Mouse (Mus musculus): Measurements from ENCODE around the gene Rhobtb1. TPM values are rescaled to one million over a fixed set of nuclear protein-coding genes. Genes with fewer than 3 reads are reported as not detected.

Gene Rhobtb1
- total and polyA plus RNA-seq, 2 experiments from 2014 or later, result 29.9 to 38.4 TPM

GRCm38 (mm10) chr10:69275811-69276775 lies 124.9 kb downstream of the Rhobtb1 start:
- 54% methylated on average over 12 of the region's 12 CpGs for WGBS
- 0 out of 2 replicates have a peak, but pooled peaks have one; percentile 42 for TF ChIP-seq EP300 (IDR thresholded peaks at IDR 0.05; ENCODE audit: low read depth)
- no peak for TF ChIP-seq CTCF (IDR thresholded peaks at IDR 0.05; ENCODE audit: low read depth)
- no peak overlapping the region for H3K9ac ChIP-seq (replicated peaks; ENCODE audit: low read depth, low read length)
- no peak overlapping the region for H3K4me2 ChIP-seq (ENCODE audit: low read depth, low read length)
- ATAC-seq (ENCODE audit: insufficient read depth, low read depth) (peak; percentile 13; the same call in 1 of the 2 replicates), DNase-seq (ENCODE audit: low spot score) (peak; percentile 52)
- peak overlapping the region; percentile 76 for H3K27ac ChIP-seq (ENCODE audit: low read depth)
- peaks cover 52% of the 10 kb centered on the region for H3K36me3 ChIP-seq (replicated peaks; ENCODE audit: control insufficient read depth, insufficient read depth, low read length)
- H3K27me3 ChIP-seq (ENCODE audit: control insufficient read depth, insufficient read depth, low read length), result no peaks in the 10 kb centered on the region
- no peak overlapping the region for H3K4me3 ChIP-seq (ENCODE audit: low read depth, low read length)
- no peaks in the 10 kb centered on the region for H3K9me3 ChIP-seq (replicated peaks; ENCODE audit: control insufficient read depth, low read length)
- H3K4me1 ChIP-seq (ENCODE audit: control insufficient read depth, insufficient read depth), result peaks cover 33% of the 10 kb centered on the region; the same call in 1 of the 2 replicates

GRCm38 (mm10) chr10:69276920-69277435 lies 125.7 kb downstream of the Rhobtb1 start:
- peaks cover 32% of the 10 kb centered on the region; the same call in 1 of the 2 replicates for H3K4me1 ChIP-seq (ENCODE audit: control insufficient read depth, insufficient read depth)
- H3K36me3 ChIP-seq (replicated peaks; ENCODE audit: control insufficient read depth, insufficient read depth, low read length), result peaks cover 59% of the 10 kb centered on the region
- H3K27ac ChIP-seq (ENCODE audit: low read depth), result peak overlapping the region; percentile 76
- no peaks in the 10 kb centered on the region for H3K27me3 ChIP-seq (ENCODE audit: control insufficient read depth, insufficient read depth, low read length)
- no peak overlapping the region for H3K9ac ChIP-seq (replicated peaks; ENCODE audit: low read depth, low read length)
- no peaks in the 10 kb centered on the region for H3K9me3 ChIP-seq (replicated peaks; ENCODE audit: control insufficient read depth, low read length)
- DNase-seq (ENCODE audit: low spot score) (peak; percentile 54), ATAC-seq (ENCODE audit: insufficient read depth, low read depth) (peak; percentile 53)
- WGBS, result 41% methylated on average over 9 of the region's 9 CpGs
- no peak overlapping the region for H3K4me3 ChIP-seq (ENCODE audit: low read depth, low read length)
- no peak overlapping the region for H3K4me2 ChIP-seq (ENCODE audit: low read depth, low read length)
- TF ChIP-seq CTCF (IDR thresholded peaks at IDR 0.05; ENCODE audit: low read depth), result no peak
- no peak for TF ChIP-seq EP300 (IDR thresholded peaks at IDR 0.05; ENCODE audit: low read depth)

GRCm38 (mm10) chr10:69278764-69279606 lies 127.8 kb downstream of the Rhobtb1 start:
- no peaks in the 10 kb centered on the region for H3K9me3 ChIP-seq (replicated peaks; ENCODE audit: control insufficient read depth, low read length)
- H3K27me3 ChIP-seq (ENCODE audit: control insufficient read depth, insufficient read depth, low read length), result no peaks in the 10 kb centered on the region
- H3K27ac ChIP-seq (ENCODE audit: low read depth), result no peak overlapping the region
- WGBS, result 90% methylated on average over 18 of the region's 18 CpGs
- no peak overlapping the region for H3K4me3 ChIP-seq (ENCODE audit: low read depth, low read length)
- peaks cover 67% of the 10 kb centered on the region for H3K36me3 ChIP-seq (replicated peaks; ENCODE audit: control insufficient read depth, insufficient read depth, low read length)
- H3K9ac ChIP-seq (replicated peaks; ENCODE audit: low read depth, low read length), result no peak overlapping the region
- TF ChIP-seq EP300 (IDR thresholded peaks at IDR 0.05; ENCODE audit: low read depth) (no peak), CTCF (IDR thresholded peaks at IDR 0.05; ENCODE audit: low read depth) (no peak)
- ATAC-seq (ENCODE audit: insufficient read depth, low read depth) (no peak), DNase-seq (ENCODE audit: low spot score) (no peak)
- peaks cover 30% of the 10 kb centered on the region; the same call in 1 of the 2 replicates for H3K4me1 ChIP-seq (ENCODE audit: control insufficient read depth, insufficient read depth)
- no peak overlapping the region for H3K4me2 ChIP-seq (ENCODE audit: low read depth, low read length)

GRCm38 (mm10) chr10:69279607-69279978 lies 128.4 kb downstream of the Rhobtb1 start:
- H3K9me3 ChIP-seq (replicated peaks; ENCODE audit: control insufficient read depth, low read length), result no peaks in the 10 kb centered on the region
- no peak overlapping the region for H3K4me2 ChIP-seq (ENCODE audit: low read depth, low read length)
- ATAC-seq (ENCODE audit: insufficient read depth, low read depth), result no peak
- no peaks in the 10 kb centered on the region for H3K27me3 ChIP-seq (ENCODE audit: control insufficient read depth, insufficient read depth, low read length)
- no peak overlapping the region for H3K27ac ChIP-seq (ENCODE audit: low read depth)
- H3K4me1 ChIP-seq (ENCODE audit: control insufficient read depth, insufficient read depth), result peaks cover 24% of the 10 kb centered on the region; the same call in 1 of the 2 replicates
- no peak overlapping the region for H3K4me3 ChIP-seq (ENCODE audit: low read depth, low read length)
- 91% methylated on average over 7 of the region's 7 CpGs for WGBS
- DNase-seq (ENCODE audit: low spot score), result no peak
- TF ChIP-seq CTCF (IDR thresholded peaks at IDR 0.05; ENCODE audit: low read depth), result no peak
- TF ChIP-seq EP300 (IDR thresholded peaks at IDR 0.05; ENCODE audit: low read depth), result no peak
- H3K36me3 ChIP-seq (replicated peaks; ENCODE audit: control insufficient read depth, insufficient read depth, low read length), result peaks cover 72% of the 10 kb centered on the region
- no peak overlapping the region for H3K9ac ChIP-seq (replicated peaks; ENCODE audit: low read depth, low read length)

- Histone ChIP-seq H3K36me3 (replicated peaks; ENCODE audit: control insufficient read depth, insufficient read depth, low read length) (peaks cover 77% of the 10 kb centered on the region), H3K9me3 (replicated peaks; ENCODE audit: control insufficient read depth, low read length) (no peaks in the 10 kb centered on the region), H3K4me1 (ENCODE audit: control insufficient read depth, insufficient read depth) (no peaks in the 10 kb centered on the region), H3K27ac (ENCODE audit: low read depth) (no peak overlapping the region), H3K4me3 (ENCODE audit: low read depth, low read length) (no peak overlapping the region), H3K4me2 (ENCODE audit: low read depth, low read length) (no peak overlapping the region), H3K27me3 (ENCODE audit: control insufficient read depth, insufficient read depth, low read length) (no peaks in the 10 kb centered on the region), H3K9ac (replicated peaks; ENCODE audit: low read depth, low read length) (no peak overlapping the region)
- TF ChIP-seq EP300 (IDR thresholded peaks at IDR 0.05; ENCODE audit: low read depth), result no peak
- TF ChIP-seq CTCF (IDR thresholded peaks at IDR 0.05; ENCODE audit: low read depth), result no peak
- ATAC-seq (ENCODE audit: insufficient read depth, low read depth) (no peak), DNase-seq (ENCODE audit: low spot score) (no peak)
- 89% methylated on average over 3 of the region's 3 CpGs for WGBS
Observed at GRCm38 (mm10) chr10:69286939-69287338, 135.7 kb downstream of the Rhobtb1 start.
